Mouse (Mus musculus) urinary bladder, postnatal 14 days (tissue): ENCODE results near the gene Zfp534.
"Not testable (repeated sequence)": the region's sequence is repeated elsewhere in the genome, so short reads cannot be mapped to it uniquely, and the experiment has no call there.

Experiments
- DNase-seq: peaks from one replicate; pipeline ENCODE4 v3.0.0; 2021; ENCODE audit warnings: low spot score

Gene Zfp534

DNA sequence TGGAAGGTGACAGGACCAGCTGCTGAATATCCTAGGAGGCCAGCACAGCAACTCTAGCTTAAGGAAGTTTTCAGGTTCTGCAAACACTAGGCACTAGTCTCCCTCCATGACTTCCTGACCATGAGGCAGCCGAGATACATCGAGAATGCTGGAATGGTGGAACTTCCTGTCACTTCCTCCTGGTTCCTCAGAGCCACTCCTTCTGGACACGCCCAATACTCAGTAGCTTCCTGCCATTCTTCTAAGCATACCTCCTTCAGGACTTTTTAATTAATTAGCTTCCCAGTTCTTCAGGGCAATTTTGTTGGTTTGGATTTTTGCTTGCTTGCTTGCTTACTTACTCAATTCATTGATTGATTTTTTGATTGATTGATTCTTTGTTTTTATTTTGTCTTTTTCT, at the start of gene Zfp534:
TSS of gene Zfp534 (minus strand) at position 101 of the 400 bp plus-strand sequence.
- not testable (repeated sequence) for DNase-seq

DNA sequence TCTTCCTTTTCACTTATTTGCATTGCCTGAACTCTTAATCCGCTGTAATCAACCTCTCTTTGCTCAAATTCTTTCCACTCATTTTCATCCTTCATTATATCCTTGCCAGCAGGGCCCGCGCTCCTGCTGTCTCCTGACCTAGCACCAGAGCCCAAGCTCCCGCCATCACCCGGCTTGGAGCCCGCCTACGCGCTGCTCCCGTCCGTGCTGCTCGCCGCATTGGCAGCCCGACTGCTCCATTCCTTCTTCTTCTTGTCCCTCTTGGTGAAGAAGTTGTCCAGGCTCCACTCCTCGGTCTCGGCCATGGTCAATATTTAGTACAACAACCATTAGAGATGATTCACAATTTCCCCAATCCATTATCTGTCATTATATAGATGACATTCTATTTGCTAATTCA, 43.9 kb upstream of the Zfp534 start:
- DNase-seq: not testable (repeated sequence)

DNA sequence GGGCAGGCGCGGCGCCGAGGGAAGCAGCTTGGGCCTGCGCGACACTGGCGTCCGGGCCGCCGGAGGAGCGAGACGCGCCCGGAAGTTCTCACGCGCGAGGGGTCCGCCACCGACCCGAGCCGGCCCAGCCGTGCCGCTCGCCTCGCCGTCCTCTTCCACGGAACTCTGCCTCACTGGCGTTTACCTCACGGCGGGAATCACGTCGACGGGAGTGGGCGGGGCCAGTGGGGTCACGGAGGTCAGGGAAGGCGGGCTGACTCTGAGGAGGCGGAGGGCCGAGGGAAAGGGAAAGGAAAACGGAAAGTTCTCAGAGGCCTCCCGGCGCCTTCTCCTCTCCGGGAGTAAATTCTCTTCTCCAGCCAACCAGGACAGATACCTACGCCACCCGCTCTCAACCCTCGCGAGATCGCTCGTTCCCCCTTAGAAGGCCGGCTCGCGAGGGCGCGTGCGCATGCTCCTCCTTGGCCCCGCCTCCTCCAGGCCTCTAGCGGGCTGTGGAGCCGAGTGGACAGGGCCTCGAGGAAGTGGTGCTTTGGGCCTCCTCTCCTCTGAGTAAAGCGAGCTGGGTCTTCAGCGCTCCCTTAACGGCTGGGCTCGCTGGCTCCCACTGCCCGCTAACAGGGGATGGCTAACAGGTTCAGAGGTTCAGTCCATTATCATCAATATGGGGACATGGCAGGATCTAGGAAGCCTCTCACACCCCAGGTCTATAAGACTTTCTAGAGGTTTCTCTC, 36.5 kb upstream of the Zfp534 start:
- DNase-seq: not testable (repeated sequence)

DNA sequence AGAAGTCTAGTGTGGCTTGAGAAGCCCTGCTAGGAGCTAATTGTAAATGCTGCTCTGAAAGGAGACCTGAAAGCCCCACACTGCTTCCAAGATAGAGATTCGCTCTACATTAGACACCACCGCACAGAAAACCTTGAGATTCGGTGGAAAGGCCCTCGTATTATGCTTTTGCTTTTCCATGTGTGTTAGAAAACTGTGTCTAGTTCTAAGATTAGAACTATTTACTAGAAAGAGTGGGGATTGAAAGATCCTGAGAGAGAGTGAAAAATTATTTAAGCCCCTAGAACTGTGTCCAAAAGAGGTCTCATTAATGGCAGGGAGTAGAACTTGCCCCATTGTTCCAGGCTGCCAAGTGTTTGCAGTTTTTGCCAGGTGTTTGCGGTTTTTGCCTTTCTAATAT, 47.1 kb downstream of the Zfp534 start:
- not testable (repeated sequence) for DNase-seq

DNA sequence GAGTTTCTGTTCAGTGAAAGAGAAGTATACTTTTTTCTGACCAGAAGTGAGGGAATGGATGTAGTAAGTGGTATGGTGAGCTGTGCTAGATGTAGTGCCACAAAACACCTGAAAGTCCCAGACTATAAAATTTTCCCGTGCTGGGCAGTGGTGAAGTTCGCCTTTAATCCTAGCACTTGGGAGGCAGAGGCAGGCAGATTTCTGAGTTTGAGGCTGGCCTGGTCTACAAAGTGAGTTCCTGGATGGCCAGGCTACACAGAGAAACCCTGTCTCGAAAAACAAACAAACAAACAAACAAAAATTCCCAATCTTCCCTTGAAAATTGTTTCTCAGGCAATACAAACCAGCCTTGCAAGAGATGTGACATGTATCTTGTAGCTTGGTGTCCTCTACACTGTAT, 54.9 kb downstream of the Zfp534 start:
- not testable (repeated sequence) for DNase-seq

DNA sequence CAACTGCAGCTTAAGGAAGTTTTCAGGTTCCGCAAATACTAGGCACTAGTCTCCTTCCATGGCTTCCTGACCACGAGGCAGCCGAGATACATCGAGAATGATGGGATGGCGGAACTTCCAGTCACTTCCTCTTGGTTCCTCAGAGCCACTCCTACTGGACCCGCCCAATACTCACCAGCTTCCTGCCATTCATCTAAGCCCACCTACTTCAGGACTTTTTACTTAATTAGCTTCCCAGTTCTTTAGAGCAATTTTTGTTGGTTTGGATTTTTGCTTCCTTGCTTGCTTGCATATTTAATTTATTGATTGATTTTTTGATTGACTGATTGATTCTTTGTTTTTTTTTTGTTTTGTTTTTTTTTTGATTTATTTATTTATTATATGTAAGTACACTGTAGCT, 59.9 kb downstream of the Zfp534 start, which contains the start of gene Zfp979:
TSS of gene Zfp979 (minus strand) at position 101 of the 400 bp plus-strand sequence.
- DNase-seq: not testable (repeated sequence)

DNA sequence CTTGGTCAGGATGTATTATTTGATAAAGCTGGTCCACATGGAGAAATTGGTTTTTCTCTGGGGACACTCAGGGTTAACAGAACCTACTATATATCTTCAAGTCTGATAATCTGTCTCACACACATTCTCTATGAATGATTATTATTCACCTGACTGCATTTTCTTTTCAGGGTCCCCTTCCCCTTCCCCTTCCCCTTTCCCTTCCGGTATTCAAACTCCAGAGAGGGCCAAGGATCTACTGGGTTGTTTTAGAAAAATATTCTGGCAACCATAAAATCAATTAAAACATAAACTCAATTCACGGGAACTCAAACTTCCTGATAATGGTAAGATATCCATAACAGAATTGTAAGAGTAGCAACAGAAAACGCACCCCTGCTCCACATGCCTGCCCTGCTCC, 60.4 kb downstream of the Zfp534 start:
- DNase-seq: not testable (repeated sequence)

DNA sequence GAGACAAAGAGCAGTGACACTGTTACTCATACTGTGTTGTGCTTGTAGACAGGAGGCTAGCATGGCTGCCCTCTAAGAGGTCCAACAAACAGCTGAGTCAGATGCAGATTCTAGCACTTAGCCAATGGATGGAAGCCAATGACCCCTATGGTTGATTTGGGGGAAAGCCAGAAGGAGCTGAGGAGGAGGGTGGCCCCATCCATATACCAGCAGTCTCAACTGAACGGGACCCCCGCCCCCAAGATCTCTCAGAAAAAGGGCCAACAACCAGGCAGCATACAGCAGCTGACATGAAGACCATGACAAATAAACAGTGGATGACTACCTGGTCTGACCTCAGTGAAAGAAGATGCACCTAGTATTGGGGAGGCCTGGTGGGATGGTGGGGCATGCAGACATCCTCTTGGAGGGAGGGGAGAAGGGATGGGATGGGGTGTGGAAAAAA, 68.5 kb downstream of the Zfp534 start:
- not testable (repeated sequence) for DNase-seq
